Mouse (Mus musculus) CD8-positive naive resting alpha-beta T cell, adult 2 months (primary cell): ENCODE results near the gene Efl1.

Experiments used
- DNase-seq, 2 experiments: peaks; one replicate each; pipeline ENCODE4 v3.0.0; 2022; ENCODE audit warnings: low read depth in 2 of 2, low spot score in 2 of 2

The Efl1 gene

DNA sequence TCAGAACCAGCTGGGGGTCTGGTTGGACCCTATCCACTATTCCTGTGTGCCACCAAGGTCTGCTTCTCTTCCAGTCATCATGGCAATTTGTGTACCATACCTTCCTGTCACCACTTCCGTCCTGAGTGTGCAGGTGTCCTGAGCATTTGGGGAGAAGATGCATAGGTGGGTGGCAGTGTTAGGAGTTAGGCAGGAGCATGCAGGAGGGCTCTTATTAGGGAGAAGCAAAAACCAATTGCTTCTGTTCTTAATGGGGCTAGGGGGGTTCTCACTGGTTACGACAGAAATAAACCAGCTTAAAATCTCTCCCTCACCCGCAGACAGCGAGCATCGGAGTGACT is 162.4 kb downstream of the Efl1 start:
- no peak for DNase-seq

DNA sequence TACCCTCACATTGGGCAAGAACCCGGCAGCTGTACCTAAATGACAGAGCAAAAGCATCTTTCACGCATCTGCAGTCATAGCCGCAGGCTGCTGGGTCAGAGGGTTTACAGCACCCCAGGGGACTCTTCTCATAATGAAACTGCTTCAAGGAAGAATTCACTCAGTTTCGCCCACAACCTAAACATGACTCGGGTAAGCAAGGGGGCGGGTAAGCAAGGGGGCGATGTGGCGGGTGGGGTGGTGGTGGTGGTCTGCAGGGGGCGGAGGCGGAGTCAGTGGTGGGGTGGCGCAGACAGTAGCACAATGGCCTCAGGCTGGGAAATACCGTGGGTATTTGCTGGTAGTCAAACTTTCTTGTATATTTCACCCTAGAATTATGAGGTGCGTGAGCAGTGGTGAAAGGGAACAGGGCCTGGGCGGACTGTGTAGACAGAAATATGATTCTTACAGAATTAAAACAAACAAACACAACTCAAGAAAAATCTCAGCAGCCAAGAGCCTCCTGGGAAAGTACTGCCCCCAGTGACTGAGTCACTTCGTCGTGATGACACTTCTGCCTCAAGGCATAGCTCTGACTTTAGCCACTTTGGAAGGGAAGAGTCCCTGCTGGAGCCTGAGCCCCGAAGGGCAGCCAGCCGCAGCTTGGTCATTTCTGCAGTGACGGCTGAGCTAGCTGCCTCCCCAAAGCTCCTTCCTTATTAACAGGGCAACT is 162.9 kb downstream of the Efl1 start:
- DNase-seq, result no peak

GRCm38 (mm10) chr7:82812186-82813155 is 164.1 kb downstream of the Efl1 start:
- no peak for DNase-seq

DNA sequence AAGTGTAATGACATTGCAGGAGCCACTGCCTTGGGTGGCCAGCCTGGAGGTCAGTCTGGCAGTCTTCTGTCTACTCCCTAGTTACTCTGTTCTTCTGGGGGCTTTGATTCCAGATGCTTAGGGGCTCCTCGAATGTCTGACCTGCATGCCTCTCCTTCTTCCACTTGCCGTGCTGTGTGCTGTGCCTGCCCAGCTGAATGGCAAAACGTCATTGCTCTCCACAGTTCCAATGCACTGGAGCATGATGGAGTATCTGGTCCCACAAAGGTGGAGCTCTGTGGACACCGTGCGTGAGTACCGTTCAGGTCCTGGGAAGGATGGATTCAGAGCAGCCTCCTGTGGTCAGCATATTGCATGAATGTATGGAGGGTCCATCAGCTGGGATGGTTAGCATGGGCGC is 171.1 kb downstream of the Efl1 start:
- DNase-seq, result no peak

DNA sequence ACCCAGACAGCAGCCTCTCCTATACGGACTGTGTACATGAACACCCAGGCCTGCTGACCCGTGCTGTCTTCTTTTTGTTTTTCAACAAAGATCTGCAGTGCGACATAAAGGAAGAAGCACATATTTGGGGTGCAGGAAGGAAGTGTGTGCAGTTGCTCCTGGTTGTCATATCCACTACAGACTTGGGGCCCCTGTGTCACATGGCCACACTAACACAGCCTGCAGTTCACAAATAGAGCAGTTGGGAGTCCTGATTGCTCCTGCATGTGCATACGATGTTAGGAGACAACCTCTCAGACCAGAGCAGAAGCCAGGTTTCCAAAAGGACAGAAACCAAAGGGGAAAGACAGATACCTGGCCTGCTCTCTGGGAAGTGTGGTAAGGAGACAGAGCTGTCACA is 172.2 kb downstream of the Efl1 start:
- peak; percentile 19 to 43 for DNase-seq

DNA sequence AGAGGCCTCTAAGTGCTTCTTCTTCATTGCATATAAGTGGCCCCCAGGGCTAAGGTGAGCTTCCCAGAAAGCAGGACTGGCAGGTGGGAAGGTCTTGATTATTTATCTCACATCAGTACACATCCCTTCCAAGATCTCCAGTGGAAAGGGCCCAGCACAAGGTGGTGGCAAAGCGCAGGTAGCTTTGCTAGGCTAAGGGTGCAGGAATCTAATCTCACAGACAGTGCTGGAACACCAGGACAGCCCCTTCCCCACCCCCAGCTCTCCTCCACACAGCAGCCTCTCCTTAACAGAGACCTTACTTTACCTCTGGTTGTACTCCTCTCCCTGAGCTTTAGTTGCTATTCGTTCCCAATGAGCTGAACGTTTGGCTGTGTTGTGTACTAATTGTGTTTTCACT is 173.1 kb downstream of the Efl1 start:
- no peak for DNase-seq

DNA sequence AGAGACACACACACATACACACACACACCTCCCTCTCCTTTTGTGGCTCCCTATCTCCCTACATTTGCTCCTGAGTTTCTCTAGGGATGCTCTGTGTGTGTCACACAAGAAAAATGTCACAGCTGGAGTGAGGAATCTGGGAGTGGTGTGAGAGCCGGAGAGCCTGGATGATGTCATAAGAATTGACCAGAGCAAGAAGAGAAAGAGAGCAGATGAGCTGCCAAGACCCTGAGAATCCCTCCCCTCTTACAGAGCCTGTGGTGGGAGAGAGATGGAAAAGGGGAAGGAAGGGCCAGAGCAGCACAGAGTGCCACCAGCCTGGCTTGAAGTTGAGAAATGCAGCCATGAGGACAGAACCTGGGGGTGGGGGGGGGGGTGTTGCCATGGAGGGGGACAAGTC is 174.1 kb downstream of the Efl1 start:
- no peak for DNase-seq
